Mouse (Mus musculus) myocyte (in vitro differentiated cells): ENCODE results near the gene Gys2. TPM values are rescaled to one million over a fixed set of nuclear protein-coding genes. Genes with fewer than 3 reads are reported as not detected.
A peak's percentile ranks its signal among the peaks of the same experiment; 100 is the strongest.

ENCODE experiments used
- H3K27me3 ChIP-seq: one replicate; pipeline ENCODE4 v1.6.1; 2011; ENCODE audit not compliant: control insufficient read depth, insufficient read depth, insufficient read length
- H3K36me3 ChIP-seq: one replicate; pipeline ENCODE4 v1.6.1; 2011; ENCODE audit not compliant: control insufficient read depth, insufficient read depth
- H3K4me2 ChIP-seq: one replicate; pipeline ENCODE4 v1.6.1; 2011; ENCODE audit warnings: low read depth, control low read depth
- H3K4me3 ChIP-seq: one replicate; pipeline ENCODE4 v1.5.1; 2011; ENCODE audit warnings: mild to moderate bottlenecking, control low read depth, moderate library complexity
- H3K79me2 ChIP-seq: one replicate; pipeline ENCODE4 v1.6.1; 2011; ENCODE audit not compliant: control insufficient read depth, insufficient read depth
- H3ac ChIP-seq: one replicate; pipeline ENCODE4 v1.6.1; 2011; ENCODE audit not compliant: control insufficient read depth, insufficient read length
- CEBPB ChIP-seq: IDR thresholded peaks from 2 replicates; pipeline ENCODE4 v1.6.1; 2011; ENCODE audit warnings: mild to moderate bottlenecking, moderate library complexity; ENCODE audit not compliant: poor library complexity, insufficient read depth, severe bottlenecking
- E2F4 ChIP-seq: IDR thresholded peaks from one replicate; pipeline ENCODE4 v1.6.1; 2011; ENCODE audit warnings: mild to moderate bottlenecking, control low read depth, moderate library complexity; ENCODE audit not compliant: insufficient read depth
- MAX ChIP-seq: IDR thresholded peaks from one replicate; pipeline ENCODE4 v1.6.1; 2011; ENCODE audit warnings: low read depth, mild to moderate bottlenecking, control low read depth
- MYOD1 ChIP-seq, 3 experiments: IDR thresholded peaks; one replicate each; pipeline ENCODE4 v1.6.1; 2011; ENCODE audit warnings: control low read depth in 2 of 3, low read depth in 2 of 3, mild to moderate bottlenecking in 2 of 3, moderate library complexity in 1 of 3; ENCODE audit not compliant: insufficient read length in 2 of 3, control insufficient read depth in 1 of 3
- MYOG ChIP-seq, 3 experiments: IDR thresholded peaks; one replicate each; pipeline ENCODE4 v1.6.1; 2011; ENCODE audit warnings: control low read depth in 2 of 3, low read depth in 2 of 3, mild to moderate bottlenecking in 2 of 3; ENCODE audit not compliant: insufficient read length in 2 of 3, control insufficient read depth in 1 of 3, insufficient read depth in 1 of 3
- POLR2A ChIP-seq: IDR thresholded peaks from one replicate; pipeline ENCODE4 v1.6.1; 2011; ENCODE audit warnings: low read depth, mild to moderate bottlenecking, control low read depth, moderate library complexity; ENCODE audit not compliant: insufficient read length
- POLR2AphosphoS2 ChIP-seq: IDR thresholded peaks from one replicate; pipeline ENCODE4 v1.6.1; 2011; ENCODE audit warnings: low read depth, control low read depth; ENCODE audit not compliant: insufficient read length
- REST ChIP-seq: IDR thresholded peaks from one replicate; pipeline ENCODE4 v1.6.1; 2011; ENCODE audit warnings: mild to moderate bottlenecking, control low read depth, moderate library complexity; ENCODE audit not compliant: insufficient read depth, insufficient read length
- SRF ChIP-seq: IDR thresholded peaks from one replicate; pipeline ENCODE4 v1.6.1; 2011; ENCODE audit warnings: low read depth; ENCODE audit not compliant: control insufficient read depth, insufficient read length
- TCF12 ChIP-seq: IDR thresholded peaks from one replicate; pipeline ENCODE4 v1.6.1; 2011; ENCODE audit warnings: mild to moderate bottlenecking, control low read depth; ENCODE audit not compliant: poor library complexity, insufficient read depth, severe bottlenecking
- TCF3 ChIP-seq: IDR thresholded peaks from one replicate; pipeline ENCODE4 v1.6.1; 2011; ENCODE audit warnings: low read depth, control low read depth; ENCODE audit not compliant: insufficient read length
- USF1 ChIP-seq: IDR thresholded peaks from one replicate; pipeline ENCODE4 v1.6.1; 2011; ENCODE audit warnings: low read depth, mild to moderate bottlenecking, control low read depth, moderate library complexity
- polyA plus RNA-seq: library from polyadenylated mRNA; unstranded; fragments of >200 nt; fragmentation: generic; extraction: Trizol; gene quantifications from one replicate; pipeline ENCODE4 v1.2.1, GENCODE M21; 2012; ENCODE audit warnings: missing spikeins

The Gys2 gene
- polyA plus RNA-seq, 1 experiment, result not detected

DNA sequence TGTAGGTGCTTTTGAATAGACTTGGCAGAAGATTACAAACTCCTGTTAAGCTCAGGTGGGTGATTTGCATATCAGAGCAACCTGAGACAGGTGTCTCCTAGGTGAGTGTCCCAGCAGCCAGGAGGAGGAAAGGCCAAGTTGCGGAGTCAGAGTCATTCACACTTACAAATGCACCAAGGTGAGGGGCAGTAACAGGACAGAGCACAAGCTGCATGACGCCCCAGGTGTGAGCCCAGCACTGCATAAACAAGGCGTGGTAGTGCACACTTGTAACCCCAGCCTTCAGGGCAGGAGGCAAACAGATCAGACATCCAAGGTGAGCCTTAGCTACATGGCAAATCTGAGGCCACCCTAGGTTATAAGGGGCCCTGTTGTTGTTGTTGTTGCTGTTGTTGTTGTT, 40.0 kb upstream of the Gys2 start:
- Histone ChIP-seq H3K4me2 (no peak overlapping the region), H3K36me3 (no peaks in the 10 kb centered on the region), H3ac (no peak overlapping the region), H3K79me2 (no peaks in the 10 kb centered on the region), H3K4me3 (no peak overlapping the region), H3K27me3 (no peaks in the 10 kb centered on the region)
- no peak for TF ChIP-seq USF1
- no peak for TF ChIP-seq REST
- no peak for TF ChIP-seq TCF12
- TF ChIP-seq MYOG (IDR thresholded peaks at IDR 0.05; ENCODE audit: control insufficient read depth in 1 of 3, insufficient read depth in 1 of 3, insufficient read length in 2 of 3, low read depth in 2 of 3), result no peak

DNA sequence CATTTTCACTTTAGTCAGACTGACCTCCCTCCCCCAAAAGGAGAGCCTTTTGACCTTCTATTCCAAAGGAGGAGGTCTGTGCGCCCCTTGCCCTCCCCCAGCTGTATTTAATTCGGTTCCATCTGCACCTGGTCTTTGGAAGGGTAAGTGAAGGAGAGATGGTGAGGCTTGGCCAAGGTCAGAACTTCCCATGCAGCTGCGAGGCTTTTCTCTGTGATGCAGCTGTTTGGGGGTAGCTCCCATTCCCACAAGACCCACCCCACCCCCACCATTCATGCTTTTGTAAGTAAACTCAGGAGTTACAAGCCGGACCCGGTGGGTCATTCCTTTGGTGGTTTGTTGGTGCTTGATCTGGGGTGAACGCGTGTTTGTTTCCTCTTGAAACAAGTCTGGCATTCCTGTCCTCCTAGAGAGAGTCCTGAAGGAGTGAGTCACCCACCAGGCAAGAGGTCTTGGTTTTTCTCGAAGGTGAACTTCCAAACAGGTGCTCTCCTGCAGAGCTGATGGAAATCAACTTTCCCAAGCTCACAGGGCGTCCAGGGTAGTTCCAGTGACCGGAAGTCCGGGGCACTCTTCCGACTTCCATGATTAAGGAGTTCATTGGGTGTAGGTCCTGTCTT, 38.7 kb upstream of the Gys2 start:
- Histone ChIP-seq H3K79me2 (no peaks in the 10 kb centered on the region), H3ac (no peak overlapping the region), H3K36me3 (no peaks in the 10 kb centered on the region), H3K27me3 (no peaks in the 10 kb centered on the region), H3K4me2 (no peak overlapping the region), H3K4me3 (no peak overlapping the region)
- TF ChIP-seq MYOD1 (IDR thresholded peaks at IDR 0.05; ENCODE audit: control insufficient read depth in 1 of 3, insufficient read length in 2 of 3, low read depth in 2 of 3) (peak in 1 of 3 experiments; percentile 4), TCF12 (no peak)

DNA sequence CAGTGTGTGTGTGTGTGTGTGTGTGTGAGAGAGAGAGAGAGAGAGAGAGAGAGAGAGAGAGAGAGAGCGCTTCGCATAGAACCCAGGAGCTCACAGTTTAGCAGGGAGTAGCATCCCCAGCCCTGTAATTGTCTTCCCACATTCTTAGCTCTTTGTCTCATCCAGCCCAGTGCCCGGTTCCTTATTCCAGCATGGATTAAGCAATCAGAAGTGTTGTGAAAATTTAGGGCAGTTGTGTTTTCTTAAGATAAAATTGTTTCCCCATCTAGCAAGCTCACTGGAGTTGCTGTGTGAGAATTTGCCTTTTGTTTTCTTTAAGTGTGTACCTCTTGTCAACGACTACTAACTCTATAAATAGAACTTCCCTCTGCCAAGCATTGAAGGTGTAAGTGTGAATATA, 35.8 kb upstream of the Gys2 start:
- Histone ChIP-seq H3ac (no peak overlapping the region), H3K4me3 (no peak overlapping the region), H3K27me3 (no peaks in the 10 kb centered on the region), H3K36me3 (no peaks in the 10 kb centered on the region), H3K4me2 (no peak overlapping the region), H3K79me2 (no peaks in the 10 kb centered on the region)
- TF ChIP-seq SRF, result no peak
- TF ChIP-seq MAX, result no peak
- TF ChIP-seq REST, result no peak
- no peak for TF ChIP-seq TCF3
- TF ChIP-seq TCF12, result no peak
- no peak for TF ChIP-seq E2F4
- TF ChIP-seq CEBPB, result no peak
- TF ChIP-seq USF1, result no peak
- TF ChIP-seq MYOD1 (IDR thresholded peaks at IDR 0.05; ENCODE audit: control insufficient read depth in 1 of 3, insufficient read length in 2 of 3, low read depth in 2 of 3), result no peak
- TF ChIP-seq POLR2A, result no peak
- TF ChIP-seq POLR2AphosphoS2, result no peak
- no peak for TF ChIP-seq MYOG (IDR thresholded peaks at IDR 0.05; ENCODE audit: control insufficient read depth in 1 of 3, insufficient read depth in 1 of 3, insufficient read length in 2 of 3, low read depth in 2 of 3)

DNA sequence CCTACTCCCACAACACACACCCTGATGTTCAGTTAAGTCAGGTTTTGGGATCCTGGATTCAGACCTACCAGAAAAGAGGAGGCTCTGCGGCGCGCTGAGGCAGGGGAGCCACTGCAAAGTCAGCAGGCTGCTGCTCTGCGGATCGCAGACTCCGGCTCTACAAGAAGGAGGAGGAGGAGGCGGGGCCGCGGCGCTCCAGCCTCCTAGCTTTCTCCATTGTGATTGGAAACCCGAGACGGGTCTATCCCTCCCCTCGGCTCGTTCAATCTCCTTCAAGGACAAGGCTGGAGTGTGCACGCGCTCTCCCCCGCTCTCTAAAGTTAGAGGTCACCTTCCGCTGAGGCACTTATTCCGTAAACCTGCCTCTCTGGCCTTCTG, 34.9 kb upstream of the Gys2 start, which contains the start of gene Ldhb:
Gene Ldhb, minus strand, starts transcription at position 173 of the 378 bp plus-strand sequence.
- Histone ChIP-seq H3K36me3 (no peaks in the 10 kb centered on the region), H3K4me3 (peak within 1 kb of the TSS; percentile 18), H3K79me2 (no peaks in the 10 kb centered on the region), H3K27me3 (no peaks in the 10 kb centered on the region), H3K4me2 (peak within 1 kb of the TSS; percentile 77), H3ac (no peak within 1 kb of the TSS)
- TF ChIP-seq E2F4 (no peak), POLR2AphosphoS2 (peak; percentile 18), POLR2A (peak; percentile 57)

DNA sequence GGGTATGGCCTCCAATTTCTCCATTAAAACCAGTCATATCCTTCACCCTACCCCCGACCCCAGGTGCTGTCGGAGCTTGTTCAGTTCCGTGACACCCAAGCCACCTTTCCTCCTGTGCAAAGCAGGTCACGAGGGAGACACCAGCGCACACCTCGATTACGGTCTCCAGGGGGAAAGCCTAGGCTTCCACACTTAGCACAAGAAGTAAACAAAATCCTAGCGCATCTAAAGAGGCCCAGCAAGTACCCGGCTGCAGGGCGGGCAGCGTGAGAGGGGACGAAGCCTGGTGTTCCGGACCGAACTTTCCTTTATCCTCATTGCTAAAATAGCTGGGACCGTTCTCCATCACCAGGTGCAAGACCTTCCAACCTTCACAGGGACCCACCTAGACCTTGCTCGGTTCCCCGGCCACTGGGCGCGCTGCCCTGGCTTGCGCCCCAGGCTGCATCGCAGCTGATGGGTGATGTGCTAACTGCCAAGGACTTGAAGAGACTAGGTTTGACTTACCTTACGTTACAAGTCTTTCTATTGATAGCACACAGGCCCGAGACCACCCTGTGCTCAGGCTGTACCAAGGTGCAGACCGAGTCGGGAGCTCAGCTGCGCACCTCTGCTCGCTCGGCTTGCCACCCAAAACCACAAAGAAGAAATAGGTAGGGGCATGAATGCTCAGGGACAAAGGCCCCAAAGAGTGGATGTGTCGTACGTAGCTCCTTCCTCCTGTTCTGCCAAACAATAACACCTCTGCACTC, 34.3 kb upstream of the Gys2 start:
- Histone ChIP-seq H3K4me2 (peak overlapping the region; percentile 77), H3K36me3 (no peaks in the 10 kb centered on the region), H3K4me3 (peak overlapping the region; percentile 18), H3ac (no peak overlapping the region), H3K79me2 (no peaks in the 10 kb centered on the region), H3K27me3 (no peaks in the 10 kb centered on the region)
- no peak for TF ChIP-seq SRF
- TF ChIP-seq USF1, result no peak
- TF ChIP-seq MYOD1 (IDR thresholded peaks at IDR 0.05; ENCODE audit: control insufficient read depth in 1 of 3, insufficient read length in 2 of 3, low read depth in 2 of 3), result no peak
- TF ChIP-seq E2F4, result no peak
- no peak for TF ChIP-seq REST
